Mouse (Mus musculus) liver, embryonic 11.5 days (tissue): ENCODE data around the gene Timm17a. TPM values are rescaled to one million over a fixed set of nuclear protein-coding genes. Genes with fewer than 3 reads are reported as not detected.

Experiments
- ATAC-seq: fragments of 200-750 bp; cut with Nextera tagmentation; replicated peaks from 2 replicates; pipeline ENCODE4 v1.8.0; 2017; ENCODE audit warnings: moderate number of reproducible peaks, mild to moderate bottlenecking, moderate TSS enrichment, moderate library complexity; ENCODE audit not compliant: low FRiP score
- DNase-seq: peaks from one replicate; pipeline ENCODE4 v3.0.0-alpha.2; 2017; ENCODE audit warnings: low spot score
- H3K27ac ChIP-seq: fragments of 300-500 bp; sonication (generic); 2 replicates; pipeline ENCODE4 v1.5.1; 2014; ENCODE audit warnings: mild to moderate bottlenecking, low read depth, low read length, control low read depth
- H3K27me3 ChIP-seq: fragments of 300-500 bp; sonication (generic); replicated peaks from 2 replicates; pipeline ENCODE4 v1.6.1; 2014; ENCODE audit warnings: low read length, mixed read lengths; ENCODE audit not compliant: control insufficient read depth, insufficient read depth
- H3K36me3 ChIP-seq: fragments of 300-500 bp; sonication (generic); 2 replicates; pipeline ENCODE4 v1.6.1; 2014; ENCODE audit warnings: mild to moderate bottlenecking, low read length, moderate library complexity, mixed read lengths; ENCODE audit not compliant: control insufficient read depth, insufficient read depth
- H3K4me1 ChIP-seq: fragments of 300-500 bp; sonication (generic); replicated peaks from 2 replicates; pipeline ENCODE4 v1.6.1; 2014; ENCODE audit warnings: low read length, mixed read lengths; ENCODE audit not compliant: control insufficient read depth, insufficient read depth
- H3K4me2 ChIP-seq: fragments of 300-500 bp; sonication (generic); 2 replicates; pipeline ENCODE4 v1.6.1; 2014; ENCODE audit warnings: mild to moderate bottlenecking, control low read depth, moderate library complexity
- H3K4me3 ChIP-seq: fragments of 300-500 bp; sonication (generic); 2 replicates; pipeline ENCODE4 v1.5.1; 2014; ENCODE audit warnings: low read depth, low read length, control low read depth
- H3K9ac ChIP-seq: fragments of 300-500 bp; sonication (generic); 2 replicates; pipeline ENCODE4 v1.6.1; 2014; ENCODE audit warnings: low read depth, low read length, control low read depth
- H3K9me3 ChIP-seq: fragments of 300-500 bp; sonication (generic); 2 replicates; pipeline ENCODE4 v1.6.1; 2016; ENCODE audit warnings: low read length, inconsistent platforms, mixed read lengths; ENCODE audit not compliant: control insufficient read depth
- WGBS: fragments of 180-500 bp; shearing (Covaris S2); extraction: QIAGEN DNeasy Blood & Tissue Kit; methylation state at CpG from one replicate; pipeline ENCODE4 v1.1.7; 2014; 5-methylcytosine and 5-hydroxymethylcytosine counted together
- polyA plus RNA-seq: library from polyadenylated mRNA; unstranded; fragments of >200 nt; fragmentation: Nextera tagmentation; extraction: Ambion mirVana; gene quantifications from 2 replicates; pipeline ENCODE4 v1.2.1, GENCODE M21; 2014

Timm17a gene
- 258 and 269 TPM in 2 replicates for polyA plus RNA-seq

DNA sequence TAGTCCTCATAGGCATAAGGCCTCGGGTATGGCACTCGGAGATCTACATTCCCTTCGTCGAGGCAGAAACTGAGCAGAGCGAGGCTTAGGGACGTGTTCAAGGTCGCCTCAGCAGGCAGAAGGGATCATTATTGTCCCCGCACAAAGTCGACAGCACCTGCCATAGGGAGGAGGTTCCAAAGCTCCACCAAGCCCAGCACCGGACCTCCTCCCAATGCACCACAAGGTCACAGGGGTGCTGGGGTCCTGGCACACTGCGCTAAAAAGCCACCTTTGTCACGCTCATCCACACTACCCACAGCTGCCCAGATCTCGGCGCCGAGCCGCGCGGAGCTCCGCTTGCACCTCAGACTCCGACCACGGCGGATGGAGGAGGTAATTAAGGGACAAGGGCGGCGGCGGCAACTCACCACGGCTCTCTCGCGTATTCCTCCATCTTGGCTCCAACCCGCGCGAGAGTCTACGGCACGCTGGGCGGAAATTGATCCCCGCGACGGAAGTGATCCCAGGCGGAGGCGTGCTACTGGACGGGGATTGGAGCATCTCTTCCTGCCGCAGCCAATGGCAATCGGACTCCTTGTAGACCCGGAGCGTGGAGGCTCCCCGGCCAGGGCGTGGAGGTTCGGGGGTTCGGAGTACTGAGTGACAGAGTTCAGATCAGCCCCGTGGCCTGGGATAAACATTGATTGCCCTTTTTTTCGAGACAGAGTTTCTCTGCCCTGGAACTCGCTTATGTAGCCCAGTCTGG, at the start of gene Timm17a:
TSS of gene Timm17a (minus strand) at position 495 of the 748 bp plus-strand sequence.
- peak within 1 kb of the TSS; percentile 95 for H3K9ac ChIP-seq
- H3K4me3 ChIP-seq = peak within 1 kb of the TSS; percentile 95
- under 1% methylated on average over 51 of the region's 51 CpGs for WGBS
- DNase-seq (peak; percentile 88), ATAC-seq (peak; percentile 100)
- H3K36me3 ChIP-seq = peaks cover 7% of the 10 kb centered on the region
- H3K27me3 ChIP-seq = no peaks in the 10 kb centered on the region
- H3K4me2 ChIP-seq = peak within 1 kb of the TSS; percentile 93
- no peaks in the 10 kb centered on the region for H3K9me3 ChIP-seq
- H3K27ac ChIP-seq = peak within 1 kb of the TSS; percentile 79
- peaks cover 11% of the 10 kb centered on the region for H3K4me1 ChIP-seq

DNA sequence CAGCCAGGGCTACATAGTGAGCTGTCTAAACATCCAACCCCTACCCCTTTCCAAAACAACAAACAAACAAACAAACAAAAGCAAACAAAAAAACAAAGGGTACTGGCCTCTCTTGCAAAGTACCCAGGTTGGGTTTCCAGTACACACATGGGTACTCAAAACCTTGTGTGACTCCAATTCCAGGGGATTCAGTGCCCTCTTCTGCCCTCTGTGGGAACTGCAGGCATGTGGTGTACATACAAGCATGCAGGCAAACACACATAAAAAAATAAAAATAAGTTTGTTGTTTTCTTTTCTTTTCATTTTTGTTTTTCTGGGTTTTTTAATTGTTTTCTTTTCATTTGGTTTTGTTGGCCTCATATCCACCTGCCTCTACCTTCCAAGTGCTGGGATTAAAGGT, 48.5 kb upstream of the Timm17a start:
- H3K27me3 ChIP-seq = no peaks in the 10 kb centered on the region
- H3K4me2 ChIP-seq = no peak overlapping the region
- H3K4me3 ChIP-seq = no peak overlapping the region
- no peak overlapping the region for H3K9ac ChIP-seq
- H3K36me3 ChIP-seq = no peaks in the 10 kb centered on the region
- no peak overlapping the region for H3K27ac ChIP-seq
- H3K4me1 ChIP-seq = no peaks in the 10 kb centered on the region
- DNase-seq (no peak), ATAC-seq (no peak)
- no peaks in the 10 kb centered on the region for H3K9me3 ChIP-seq

DNA sequence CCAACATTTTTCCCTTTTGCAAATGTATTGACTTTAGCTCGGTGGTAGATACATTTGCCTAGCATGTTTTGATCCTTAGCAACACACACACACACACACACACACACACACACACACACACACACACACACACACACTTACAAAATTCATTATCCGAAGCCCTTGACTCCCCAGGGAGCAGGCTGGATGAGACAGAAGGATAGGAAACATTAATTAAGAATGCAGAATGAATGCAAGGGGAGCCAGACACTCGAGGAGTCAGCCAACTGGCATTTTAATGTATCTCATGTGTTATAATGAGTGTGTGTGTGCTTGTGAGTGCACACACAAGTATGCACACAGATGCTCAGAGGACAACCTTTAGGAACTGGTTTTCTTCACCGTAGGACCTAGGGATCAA, 47.9 kb upstream of the Timm17a start:
- ATAC-seq (no peak), DNase-seq (no peak)
- no peak overlapping the region for H3K9ac ChIP-seq
- no peak overlapping the region for H3K4me3 ChIP-seq
- no peak overlapping the region for H3K27ac ChIP-seq
- H3K9me3 ChIP-seq = no peaks in the 10 kb centered on the region
- no peaks in the 10 kb centered on the region for H3K27me3 ChIP-seq
- no peak overlapping the region for H3K4me2 ChIP-seq
- H3K36me3 ChIP-seq = no peaks in the 10 kb centered on the region
- H3K4me1 ChIP-seq = no peaks in the 10 kb centered on the region
- 81% methylated on average over 4 of the region's 4 CpGs for WGBS

DNA sequence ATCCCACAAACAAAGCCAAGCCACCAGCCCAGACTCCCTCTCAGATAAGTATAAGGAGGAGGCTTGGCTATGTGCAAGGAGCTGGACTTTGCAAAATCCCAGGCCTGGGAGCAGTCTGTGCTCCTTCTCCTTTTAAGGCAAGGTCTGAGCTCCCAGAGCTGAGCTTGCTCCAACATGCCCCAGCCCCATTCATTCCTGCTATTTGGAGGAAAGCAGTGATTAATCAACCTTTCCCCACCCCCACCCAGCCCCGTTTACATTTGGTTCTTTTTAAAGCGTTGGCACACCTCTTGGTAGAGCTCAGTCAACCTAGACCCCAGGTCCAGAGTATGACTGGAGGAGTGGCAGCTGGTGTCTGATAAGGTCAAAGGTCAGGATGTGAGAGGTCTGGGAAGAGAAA, 45.5 kb upstream of the Timm17a start:
- Histone ChIP-seq H3K9ac (no peak overlapping the region), H3K36me3 (no peaks in the 10 kb centered on the region), H3K9me3 (no peaks in the 10 kb centered on the region), H3K4me2 (no peak overlapping the region), H3K27me3 (no peaks in the 10 kb centered on the region), H3K4me3 (no peak overlapping the region), H3K4me1 (no peaks in the 10 kb centered on the region), H3K27ac (no peak overlapping the region)
- WGBS = 33% methylated on average over 2 of the region's 2 CpGs
- no peak for ATAC-seq
- DNase-seq = no peak

DNA sequence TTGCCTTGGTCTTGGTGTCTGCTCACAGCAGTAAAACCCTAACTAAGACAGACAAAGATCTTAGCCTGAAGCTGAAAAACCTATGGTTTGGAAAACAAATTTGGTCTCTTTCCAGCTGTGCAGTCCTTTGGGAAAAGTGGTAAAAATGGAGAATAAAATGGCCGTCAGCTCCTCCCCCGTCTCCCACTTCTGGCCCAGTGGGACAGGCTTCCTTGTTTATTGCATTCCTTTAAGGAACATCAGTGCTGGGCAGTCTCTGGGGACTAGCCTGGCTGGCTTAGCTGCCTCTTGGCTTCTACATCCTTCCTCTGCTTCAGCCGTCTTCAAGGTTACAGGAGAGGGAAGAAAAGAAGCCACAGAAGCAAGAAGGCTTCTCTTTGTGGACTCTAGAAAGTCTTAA, 38.4 kb upstream of the Timm17a start:
- Histone ChIP-seq H3K9ac (no peak overlapping the region), H3K4me3 (no peak overlapping the region), H3K4me1 (no peaks in the 10 kb centered on the region), H3K27ac (no peak overlapping the region), H3K9me3 (no peaks in the 10 kb centered on the region), H3K4me2 (no peak overlapping the region), H3K36me3 (no peaks in the 10 kb centered on the region), H3K27me3 (no peaks in the 10 kb centered on the region)
- WGBS = 71% methylated on average over 3 of the region's 3 CpGs
- ATAC-seq (no peak), DNase-seq (no peak)

DNA sequence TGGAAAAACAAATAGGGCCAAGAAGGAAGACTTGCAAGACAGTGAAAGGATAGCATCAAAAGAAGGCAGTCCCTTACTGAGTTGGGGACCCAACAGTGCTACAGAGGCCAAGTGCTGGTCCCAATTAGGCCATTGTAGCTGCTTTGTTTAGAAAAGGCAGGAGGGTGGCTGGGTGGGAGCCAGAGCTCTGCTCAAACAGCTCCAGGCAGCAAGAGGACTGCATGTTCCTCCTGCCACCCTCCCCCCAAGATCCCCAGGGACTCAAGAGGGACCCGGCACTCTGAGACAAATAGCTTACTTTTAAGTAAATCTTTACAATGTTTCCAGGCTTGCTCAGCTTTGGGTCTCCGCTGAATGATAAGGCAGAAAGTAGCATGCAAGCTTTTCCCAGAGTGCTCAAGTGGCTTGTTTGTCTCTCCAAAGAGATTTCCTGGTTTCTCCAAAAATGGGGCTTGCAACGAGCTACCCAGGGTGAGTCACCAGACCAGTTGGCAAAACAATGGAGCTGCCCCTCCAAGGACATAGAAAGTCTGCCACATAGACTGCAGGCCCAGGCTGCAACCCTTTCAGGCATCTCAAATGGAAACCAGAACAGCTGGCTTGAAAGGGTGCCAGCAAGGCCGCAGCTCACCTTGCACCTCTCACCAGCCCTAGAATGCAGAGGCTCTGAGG, 34.1 kb upstream of the Timm17a start:
- H3K9me3 ChIP-seq = no peaks in the 10 kb centered on the region
- ATAC-seq (no peak), DNase-seq (no peak)
- WGBS = 54% methylated on average over 4 of the region's 4 CpGs
- H3K36me3 ChIP-seq = no peaks in the 10 kb centered on the region
- H3K4me3 ChIP-seq = no peak overlapping the region
- no peaks in the 10 kb centered on the region for H3K4me1 ChIP-seq
- H3K9ac ChIP-seq = no peak overlapping the region
- no peak overlapping the region for H3K4me2 ChIP-seq
- H3K27me3 ChIP-seq = no peaks in the 10 kb centered on the region
- no peak overlapping the region for H3K27ac ChIP-seq

DNA sequence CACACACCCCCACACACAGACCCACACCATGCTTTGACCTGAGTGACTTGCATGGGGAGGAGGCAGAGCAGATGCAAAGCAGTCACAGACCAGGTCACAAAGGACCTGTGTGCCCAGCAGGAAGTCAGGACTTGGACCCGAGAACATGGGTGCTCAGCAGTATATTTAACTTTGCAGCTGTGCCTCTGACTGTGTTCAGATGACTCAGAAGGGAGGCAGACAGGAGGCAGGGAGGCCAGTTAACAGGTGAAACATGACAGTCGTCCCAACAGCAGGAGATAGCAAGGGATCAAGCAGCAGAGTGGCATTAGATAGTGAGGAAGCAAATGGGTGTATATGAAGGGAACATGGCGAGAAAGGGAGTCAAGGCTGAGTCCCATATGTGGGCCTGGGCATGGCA, 33.3 kb upstream of the Timm17a start:
- Histone ChIP-seq H3K36me3 (no peaks in the 10 kb centered on the region), H3K4me1 (no peaks in the 10 kb centered on the region), H3K27ac (no peak overlapping the region), H3K9ac (no peak overlapping the region), H3K4me3 (no peak overlapping the region), H3K4me2 (no peak overlapping the region), H3K9me3 (no peaks in the 10 kb centered on the region), H3K27me3 (no peaks in the 10 kb centered on the region)
- no peak for ATAC-seq
- DNase-seq = no peak
- WGBS = 60% methylated on average over 3 of the region's 3 CpGs

DNA sequence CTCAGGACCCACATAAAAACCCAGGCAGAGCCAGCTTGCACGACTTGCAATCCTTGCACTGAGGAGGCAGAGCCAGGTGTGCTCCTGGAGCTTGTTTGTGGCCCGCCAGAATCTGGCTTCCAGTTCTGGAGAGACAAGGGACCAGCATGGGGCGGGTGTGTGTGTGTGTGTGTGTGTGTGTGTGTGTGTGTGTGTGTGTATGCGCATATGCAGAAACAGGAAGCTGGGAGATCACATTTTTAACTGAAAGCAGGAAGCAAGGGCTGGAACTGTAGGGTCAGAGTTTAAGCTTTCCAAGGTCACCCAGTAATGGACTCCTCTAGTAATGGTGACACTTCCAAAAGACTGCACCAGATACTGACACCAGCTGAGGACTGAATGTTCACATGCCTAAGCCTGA, 30.4 kb upstream of the Timm17a start:
- H3K9ac ChIP-seq = no peak overlapping the region
- no peaks in the 10 kb centered on the region for H3K9me3 ChIP-seq
- H3K27ac ChIP-seq = no peak overlapping the region
- 55% methylated on average over 4 of the region's 4 CpGs for WGBS
- H3K27me3 ChIP-seq = no peaks in the 10 kb centered on the region
- no peak for DNase-seq
- H3K4me1 ChIP-seq = no peaks in the 10 kb centered on the region
- H3K4me2 ChIP-seq = no peak overlapping the region
- no peak for ATAC-seq
- H3K4me3 ChIP-seq = no peak overlapping the region
- no peaks in the 10 kb centered on the region for H3K36me3 ChIP-seq

GRCm38 (mm10) chr1:135341947-135342346, 28.4 kb upstream of the Timm17a start:
- Histone ChIP-seq H3K9me3 (no peaks in the 10 kb centered on the region), H3K4me1 (no peaks in the 10 kb centered on the region), H3K4me2 (no peak overlapping the region), H3K9ac (no peak overlapping the region), H3K27me3 (no peaks in the 10 kb centered on the region), H3K27ac (no peak overlapping the region), H3K36me3 (no peaks in the 10 kb centered on the region), H3K4me3 (no peak overlapping the region)
- no peak for ATAC-seq
- WGBS = 80% methylated on average over 8 of the region's 8 CpGs
- no peak for DNase-seq
